Mouse (Mus musculus): ENCODE results near the gene Qser1. TPM values are rescaled to one million over a fixed set of nuclear protein-coding genes. Genes with fewer than 3 reads are reported as not detected.

The Qser1 gene
- total and polyA plus RNA-seq, 2 experiments from 2014 or later, result 3.4 to 14.1 TPM

GRCm38 (mm10) chr2:104817555-104818330, 1.2 kb upstream of the Qser1 start:
- Histone ChIP-seq H3K4me1 (ENCODE audit: insufficient read depth) (peaks cover 10% of the 10 kb centered on the region), H3K9me3 (ENCODE audit: low read length) (no peaks in the 10 kb centered on the region), H3K4me2 (ENCODE audit: low read depth) (peak overlapping the region; percentile 78), H3K36me3 (ENCODE audit: insufficient read depth) (no peaks in the 10 kb centered on the region), H3K27me3 (ENCODE audit: insufficient read depth, low read length) (no peaks in the 10 kb centered on the region), H3K27ac (ENCODE audit: low read depth, low read length) (no peak overlapping the region), H3K9ac (peak overlapping the region; percentile 95), H3K4me3 (ENCODE audit: low read depth, low read length) (peak overlapping the region; percentile 96)
- ATAC-seq, result no peak
- peak; percentile 10 for DNase-seq
- 1% methylated on average over 15 of the region's 15 CpGs for WGBS
- no peak for TF ChIP-seq CTCF (IDR thresholded peaks at IDR 0.05; ENCODE audit: low read depth)

GRCm38 (mm10) chr2:104816866-104817439, 393 bp upstream of the Qser1 start:
- under 1% methylated on average over 24 of the region's 51 CpGs for WGBS
- peak overlapping the region; percentile 96 for H3K4me3 ChIP-seq (ENCODE audit: low read depth, low read length)
- H3K9me3 ChIP-seq (ENCODE audit: low read length), result no peaks in the 10 kb centered on the region
- H3K4me1 ChIP-seq (ENCODE audit: insufficient read depth), result peaks cover 10% of the 10 kb centered on the region
- DNase-seq (peak; percentile 93), ATAC-seq (peak; percentile 94)
- H3K27me3 ChIP-seq (ENCODE audit: insufficient read depth, low read length), result no peaks in the 10 kb centered on the region
- no peaks in the 10 kb centered on the region for H3K36me3 ChIP-seq (ENCODE audit: insufficient read depth)
- H3K27ac ChIP-seq (ENCODE audit: low read depth, low read length), result peak overlapping the region; percentile 91
- H3K9ac ChIP-seq, result peak overlapping the region; percentile 95
- peak overlapping the region; percentile 78 for H3K4me2 ChIP-seq (ENCODE audit: low read depth)
- TF ChIP-seq CTCF (IDR thresholded peaks at IDR 0.05; ENCODE audit: low read depth), result peak; percentile 78

GRCm38 (mm10) chr2:104815561-104816370, 794 bp downstream of the Qser1 start:
- no peak for TF ChIP-seq CTCF (IDR thresholded peaks at IDR 0.05; ENCODE audit: low read depth)
- peak; percentile 18 for ATAC-seq
- WGBS, result 2% methylated on average over 33 of the region's 33 CpGs

GRCm38 (mm10) chr2:104814181-104814951, 2.2 kb downstream of the Qser1 start:
- Histone ChIP-seq H3K9me3 (ENCODE audit: low read length) (no peaks in the 10 kb centered on the region), H3K4me3 (ENCODE audit: low read depth, low read length) (peak overlapping the region; percentile 96), H3K9ac (0 out of 2 replicates have a peak overlapping the region, but pooled peaks have one; percentile 10), H3K4me2 (ENCODE audit: low read depth) (peak overlapping the region; percentile 78), H3K36me3 (ENCODE audit: insufficient read depth) (no peaks in the 10 kb centered on the region), H3K27me3 (ENCODE audit: insufficient read depth, low read length) (no peaks in the 10 kb centered on the region), H3K4me1 (ENCODE audit: insufficient read depth) (peaks cover 10% of the 10 kb centered on the region), H3K27ac (ENCODE audit: low read depth, low read length) (no peak overlapping the region)
- WGBS, result 27% methylated on average over 5 of the region's 5 CpGs
- no peak for ATAC-seq
- peak; percentile 10 for DNase-seq
- TF ChIP-seq CTCF (IDR thresholded peaks at IDR 0.05; ENCODE audit: low read depth), result no peak

More at GRCm38 (mm10) chr2:104815561-104816370, 794 bp downstream of the Qser1 start:
- H3K36me3 ChIP-seq (ENCODE audit: insufficient read depth), result no peaks in the 10 kb centered on the region
- peaks cover 10% of the 10 kb centered on the region for H3K4me1 ChIP-seq (ENCODE audit: insufficient read depth)
- no peaks in the 10 kb centered on the region for H3K27me3 ChIP-seq (ENCODE audit: insufficient read depth, low read length)
- peak; percentile 71 for DNase-seq
- no peaks in the 10 kb centered on the region for H3K9me3 ChIP-seq (ENCODE audit: low read length)
- peak overlapping the region; percentile 91 for H3K27ac ChIP-seq (ENCODE audit: low read depth, low read length)
- peak overlapping the region; percentile 95 for H3K9ac ChIP-seq
- H3K4me2 ChIP-seq (ENCODE audit: low read depth), result peak overlapping the region; percentile 78
- H3K4me3 ChIP-seq (ENCODE audit: low read depth, low read length), result peak overlapping the region; percentile 96

GRCm38 (mm10) chr2:104805435-104805834, 11.1 kb downstream of the Qser1 start:
- TF ChIP-seq CTCF (IDR thresholded peaks at IDR 0.05; ENCODE audit: low read depth), result no peak
- no peaks in the 10 kb centered on the region for H3K36me3 ChIP-seq (ENCODE audit: insufficient read depth)
- H3K27me3 ChIP-seq (ENCODE audit: insufficient read depth, low read length), result no peaks in the 10 kb centered on the region
- DNase-seq (no peak), ATAC-seq (no peak)
- no peak overlapping the region for H3K27ac ChIP-seq (ENCODE audit: low read depth, low read length)
- no peak overlapping the region for H3K9ac ChIP-seq
- no peaks in the 10 kb centered on the region for H3K9me3 ChIP-seq (ENCODE audit: low read length)
- no peak overlapping the region for H3K4me3 ChIP-seq (ENCODE audit: low read depth, low read length)
- H3K4me2 ChIP-seq (ENCODE audit: low read depth), result no peak overlapping the region
- WGBS, result 90% methylated on average over 1 of the region's 1 CpGs
- no peaks in the 10 kb centered on the region for H3K4me1 ChIP-seq (ENCODE audit: insufficient read depth)

GRCm38 (mm10) chr2:104774763-104775162, 41.8 kb downstream of the Qser1 start:
- peaks cover 34% of the 10 kb centered on the region for H3K36me3 ChIP-seq (ENCODE audit: insufficient read depth)
- no peak overlapping the region for H3K9ac ChIP-seq
- no peak overlapping the region for H3K27ac ChIP-seq (ENCODE audit: low read depth, low read length)
- no peaks in the 10 kb centered on the region for H3K9me3 ChIP-seq (ENCODE audit: low read length)
- TF ChIP-seq CTCF (IDR thresholded peaks at IDR 0.05; ENCODE audit: low read depth), result peak; percentile 74
- no peak overlapping the region for H3K4me2 ChIP-seq (ENCODE audit: low read depth)
- no peaks in the 10 kb centered on the region for H3K27me3 ChIP-seq (ENCODE audit: insufficient read depth, low read length)
- DNase-seq (peak; percentile 31), ATAC-seq (no peak)
- H3K4me3 ChIP-seq (ENCODE audit: low read depth, low read length), result no peak overlapping the region
- no peaks in the 10 kb centered on the region for H3K4me1 ChIP-seq (ENCODE audit: insufficient read depth)
- 91% methylated on average over 1 of the region's 1 CpGs for WGBS

Measured in forebrain, postnatal 0 days (tissue).